Mouse (Mus musculus) telencephalon, adult 2 months (tissue): ENCODE results near the gene Carmil3.
A peak's percentile ranks its signal among the peaks of the same experiment; 100 is the strongest.

ENCODE experiments used
- DNase-seq: peaks from one replicate; pipeline ENCODE4 v3.0.0-alpha.2; 2011; ENCODE audit warnings: low read depth, low spot score

Carmil3 gene

GRCm38 (mm10) chr14:55490361-55491201, at the start of gene Carmil3:
Gene Carmil3, plus strand, starts transcription at chr14:55490651.
- no peak for DNase-seq

GRCm38 (mm10) chr14:55457693-55458092, 32.8 kb upstream of the Carmil3 start:
- no peak for DNase-seq

GRCm38 (mm10) chr14:55458273-55458672, 32.2 kb upstream of the Carmil3 start:
- DNase-seq: no peak

- DNase-seq: no peak
Measured at GRCm38 (mm10) chr14:55458761-55459160, 31.7 kb upstream of the Carmil3 start.

GRCm38 (mm10) chr14:55459796-55460195, 30.7 kb upstream of the Carmil3 start:
- DNase-seq: no peak

GRCm38 (mm10) chr14:55460297-55460696, 30.2 kb upstream of the Carmil3 start:
- no peak for DNase-seq

- DNase-seq: no peak
Measured at GRCm38 (mm10) chr14:55461757-55462156, 28.7 kb upstream of the Carmil3 start.

- no peak for DNase-seq
Measured at GRCm38 (mm10) chr14:55466481-55466880, 24.0 kb upstream of the Carmil3 start.

- DNase-seq: no peak
Measured at GRCm38 (mm10) chr14:55467108-55467507, 23.3 kb upstream of the Carmil3 start.

GRCm38 (mm10) chr14:55468301-55468741, 22.1 kb upstream of the Carmil3 start:
- DNase-seq: no peak

GRCm38 (mm10) chr14:55469041-55469440, 21.4 kb upstream of the Carmil3 start:
- no peak for DNase-seq

- no peak for DNase-seq
Measured at GRCm38 (mm10) chr14:55469821-55470220, 20.6 kb upstream of the Carmil3 start.

- DNase-seq: no peak
Measured at GRCm38 (mm10) chr14:55470806-55471205, 19.6 kb upstream of the Carmil3 start.

GRCm38 (mm10) chr14:55475654-55476053, 14.8 kb upstream of the Carmil3 start:
- DNase-seq: no peak

GRCm38 (mm10) chr14:55477421-55477820, 13.0 kb upstream of the Carmil3 start:
- DNase-seq: no peak

GRCm38 (mm10) chr14:55477829-55478228, 12.6 kb upstream of the Carmil3 start:
- no peak for DNase-seq

- peak; percentile 58 for DNase-seq
Measured at GRCm38 (mm10) chr14:55478651-55479599, 11.5 kb upstream of the Carmil3 start, which contains the start of gene Dhrs4. Gene Dhrs4, plus strand, starts transcription at chr14:55478758.

GRCm38 (mm10) chr14:55479629-55480028, 10.8 kb upstream of the Carmil3 start:
- DNase-seq: no peak

- no peak for DNase-seq
Measured at GRCm38 (mm10) chr14:55484430-55485085, 5.9 kb upstream of the Carmil3 start.

GRCm38 (mm10) chr14:55486836-55487235, 3.6 kb upstream of the Carmil3 start:
- no peak for DNase-seq

GRCm38 (mm10) chr14:55491291-55491833, 911 bp downstream of the Carmil3 start:
- DNase-seq: no peak
